Mouse (Mus musculus): ENCODE measurements around the gene Gabra3. TPM values are rescaled to one million over a fixed set of nuclear protein-coding genes. Genes with fewer than 3 reads are reported as not detected.

Gene Gabra3
- 1 to 10 TPM in 1 of 2 experiments, under 1 TPM in 1; 0.70 to 1.6 TPM for total RNA-seq (2021)
- long read RNA-seq, experiment 1 = 0 reads
- long read RNA-seq, experiment 2 = 0 reads

DNA sequence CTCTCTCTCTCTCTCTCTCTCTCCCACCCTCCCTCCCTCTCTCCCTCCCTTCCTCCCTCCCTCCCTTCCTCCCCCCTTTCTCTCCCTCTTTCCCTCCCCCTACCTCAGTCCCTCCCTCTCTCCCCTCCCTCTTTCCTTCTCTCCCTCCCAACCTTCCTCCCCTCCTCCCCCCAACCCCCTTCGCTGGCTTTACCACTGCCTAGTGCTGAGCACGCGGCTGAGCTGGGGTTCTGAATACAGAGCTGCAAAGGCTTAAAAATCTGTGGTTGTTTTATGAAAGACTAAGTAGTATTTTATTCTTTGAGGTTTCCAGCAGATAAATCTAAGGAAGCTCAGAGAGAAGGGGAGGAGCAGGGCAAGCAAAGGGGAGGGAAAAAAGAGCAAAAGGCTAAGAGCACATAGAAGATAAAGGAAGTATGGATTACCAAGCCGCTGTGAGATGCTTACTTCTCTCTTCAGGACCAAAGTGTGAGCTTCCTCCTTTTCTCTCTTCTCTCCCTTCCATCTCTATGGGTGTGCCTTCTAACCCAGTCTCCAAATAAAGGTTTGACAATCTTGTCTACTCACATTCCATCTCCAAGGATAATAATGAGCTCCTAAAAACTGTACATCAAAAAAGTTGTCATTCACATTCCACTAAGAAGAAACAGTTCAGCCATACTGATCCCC, at the start of gene Gabra3:
TSS of gene Gabra3 (minus strand) at position 619 of the 669 bp plus-strand sequence.
- no peak for DNase-seq

DNA sequence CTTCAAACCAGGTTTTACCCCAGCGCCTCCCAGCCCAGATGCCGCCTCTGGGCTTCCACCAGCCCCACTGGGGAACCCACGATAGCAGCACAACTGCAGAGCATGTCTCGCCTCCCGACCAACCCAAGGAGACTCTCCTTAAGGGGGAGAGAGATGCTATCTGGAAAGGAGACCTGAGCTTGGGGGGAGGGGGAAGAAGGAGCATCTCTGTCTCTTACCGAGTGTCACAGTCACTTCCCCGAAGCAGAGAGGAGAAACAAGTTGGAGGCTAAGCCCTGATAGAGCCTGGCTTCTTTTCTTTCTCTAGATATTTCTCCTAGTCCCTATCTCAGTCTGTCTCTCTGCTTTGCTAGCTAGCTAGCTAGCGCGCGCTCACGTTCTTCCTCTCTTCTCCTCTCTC, 859 bp downstream of the Gabra3 start:
- DNase-seq = no peak

DNA sequence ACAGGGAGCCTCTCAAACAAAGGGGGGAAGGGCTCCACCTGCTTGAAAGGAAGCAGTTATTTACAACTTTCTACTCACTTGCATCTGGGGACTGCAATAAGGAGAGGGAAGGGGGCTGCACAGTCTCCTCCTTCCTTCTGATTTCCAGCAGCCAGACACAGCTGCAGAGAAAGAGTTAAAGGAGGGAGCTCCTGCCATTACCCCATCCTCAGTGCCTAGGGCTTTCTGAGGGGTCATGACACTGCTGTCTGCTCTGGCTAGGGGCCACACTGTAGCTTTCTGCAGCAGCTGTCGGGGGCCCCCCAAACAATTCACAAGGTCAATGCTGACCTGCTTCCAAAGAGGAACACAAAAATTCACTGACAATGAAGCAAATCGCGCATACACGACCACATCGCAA, 1.3 kb downstream of the Gabra3 start:
- DNase-seq = no peak

DNA sequence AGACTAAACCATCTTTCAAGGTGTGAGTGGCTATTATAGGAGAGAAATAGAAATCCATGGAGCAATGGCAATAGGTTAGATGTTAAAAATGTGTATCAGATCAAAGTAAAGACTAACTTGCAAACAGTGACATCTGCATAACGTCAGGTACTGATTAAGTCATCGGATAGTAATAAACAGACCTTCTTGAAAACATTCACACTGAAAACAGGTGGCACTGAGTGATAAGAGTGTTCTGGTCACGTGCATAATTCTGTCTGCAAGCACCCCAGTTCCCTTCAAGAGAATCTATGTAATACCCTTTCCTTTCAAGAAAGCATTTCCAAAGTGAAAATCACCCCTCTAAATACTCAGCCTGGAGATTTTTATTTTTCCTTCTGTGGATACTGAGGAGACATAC, 6.0 kb downstream of the Gabra3 start:
- DNase-seq = no peak

DNA sequence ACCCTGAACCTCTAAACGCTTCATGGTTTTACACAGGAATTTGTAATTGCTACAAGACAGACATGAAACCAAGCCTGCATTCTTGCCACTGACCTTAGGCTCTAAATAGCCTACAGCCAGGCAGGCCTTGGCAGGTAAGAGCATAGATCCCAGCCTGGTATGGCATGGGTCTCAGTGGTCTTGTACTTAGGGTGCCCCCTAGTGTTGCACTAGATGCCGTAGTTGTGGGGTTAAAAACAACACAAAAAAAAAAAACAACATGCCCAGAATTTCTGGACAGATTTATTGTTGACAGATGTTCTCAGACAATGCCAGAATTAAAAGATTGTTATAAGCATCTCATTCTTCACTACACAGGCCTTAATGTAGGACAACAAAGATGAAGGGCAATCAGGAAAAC, 12.0 kb downstream of the Gabra3 start:
- no peak for DNase-seq

DNA sequence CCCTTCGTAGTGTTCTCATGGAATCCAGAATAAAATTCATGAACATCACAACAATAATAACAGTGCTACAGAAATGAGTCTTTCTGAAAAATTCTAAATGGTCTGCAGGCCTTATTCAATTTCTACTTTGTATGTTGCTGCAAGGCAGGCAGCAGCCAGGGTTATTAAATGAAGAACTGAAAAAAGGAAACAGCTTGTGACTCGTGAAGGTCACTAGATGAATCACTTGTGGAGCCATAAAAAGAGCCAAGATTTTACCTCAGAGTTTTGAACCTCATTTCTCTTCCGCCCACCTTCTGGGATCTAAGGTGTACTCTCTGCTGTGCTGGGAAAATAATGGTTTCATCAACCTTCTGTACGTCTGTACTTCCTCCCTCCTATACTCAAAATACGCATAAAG, 159.4 kb downstream of the Gabra3 start:
- no peak for DNase-seq

DNA sequence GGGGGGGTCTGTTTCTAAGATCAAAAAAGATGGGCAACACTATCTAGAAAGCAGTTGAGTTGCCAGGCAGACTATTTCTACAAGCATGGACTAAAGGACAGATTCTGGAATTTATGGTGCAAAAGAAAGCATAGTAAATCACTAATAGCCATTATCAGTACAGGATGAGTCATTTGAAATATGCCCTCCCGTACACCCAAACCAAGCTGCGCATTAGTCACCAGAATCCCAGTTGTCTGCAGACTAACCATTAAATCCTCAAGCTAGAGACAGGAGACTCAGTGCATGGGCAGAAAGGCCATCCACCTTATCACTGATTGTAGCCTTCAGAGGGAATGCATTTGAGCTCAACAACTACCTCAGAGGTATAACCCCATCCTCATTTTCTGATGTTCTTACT, 166.8 kb downstream of the Gabra3 start:
- peak; percentile 7 for DNase-seq

DNA sequence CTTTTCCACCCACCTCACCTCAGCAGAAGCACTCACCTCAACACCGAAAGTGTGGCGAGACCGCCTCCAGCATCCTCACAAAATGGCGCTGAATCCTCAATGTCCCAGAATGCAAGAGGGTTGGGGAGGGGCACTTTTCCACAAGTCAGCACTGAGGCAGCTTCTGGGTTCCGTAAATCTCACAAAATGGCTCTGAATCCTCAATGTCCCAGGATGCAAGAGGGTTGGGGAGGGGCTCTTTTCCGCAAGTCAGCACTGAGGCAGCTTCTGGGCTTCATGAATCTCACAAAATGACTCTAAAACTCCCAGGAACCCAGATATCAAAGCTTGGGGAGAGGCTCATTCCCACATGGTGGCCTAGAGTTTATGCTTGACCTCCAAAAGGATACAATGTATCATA, 269.9 kb downstream of the Gabra3 start, which contains the start of gene Magea10:
TSS of gene Magea10 (minus strand) at position 101 of the 400 bp plus-strand sequence.
- DNase-seq = no peak

Small RNA genes within 50 kb of the gene (microRNA-seq; reads per million reads assigned to microRNA genes)
- gene Mir105 = not detected
- gene Mir767 = not detected

Other genes with a start within 250 kb of the Gabra3 start
- under 1 TPM; 0.09 to 0.24 TPM for gene Gabrq, start 168.3 kb upstream of the Gabra3 start, total RNA-seq (2021)

Measured in adrenal gland, postnatal 10 days (tissue).